Comparison of ENCODE assay signal across 13 mouse cellular contexts in genomic region chr17:25564481-25564880, GRCm38 (mm10). TPM values are rescaled to one million over a fixed set of nuclear protein-coding genes. Genes with fewer than 3 reads are reported as not detected.
DNase-seq lines count a peak whose midpoint lies in the region; ATAC-seq and TF ChIP-seq lines count a peak whose summit lies in the region.
"Had no signal": no experiment of that assay in that cellular context is flagged by ENCODE, and none has a peak within 500 bp of the region (broad histone marks: within the 10 kb centered on the region; RNA-seq: fewer than 3 reads in every experiment).

No protein-coding gene starts in this region.

- WGBS in hindbrain, embryonic 16.5 days: 61% methylated on average over 5 of the region's 5 CpGs
- WGBS in intestine, postnatal 0 days: 81% methylated on average over 5 of the region's 5 CpGs

- no peak overlapping the region for H3K4me3 ChIP-seq in cortical plate, adult 2 months (ENCODE audit: insufficient read depth, low read length)
- no peak overlapping the region for H3K4me3 ChIP-seq in hindbrain, embryonic 16.5 days (ENCODE audit: low read length)
- H3K4me3 ChIP-seq in intestine, postnatal 0 days (ENCODE audit: low read depth, low read length): no peak overlapping the region
- H3K4me3 ChIP-seq: midbrain, embryonic 10.5 days; neural tube, embryonic 12.5 days had no signal

- peak; percentile 42 for DNase-seq in cerebellum, adult 9-11 months
- DNase-seq in left cerebral cortex, postnatal 25 days (ENCODE audit: low spot score in 2 of 2): peak; percentile 30 to 63
- DNase-seq in left cerebral cortex, adult 18-20 months (ENCODE audit: low spot score in 2 of 2): no peak
- DNase-seq: kidney, postnatal 36 days; lung, postnatal 14 days had no signal

- peaks cover 4% of the 10 kb centered on the region; the same call in 1 of the 2 replicates for H3K4me1 ChIP-seq in cortical plate, adult 2 months (ENCODE audit: control insufficient read depth, insufficient read depth, low read length)
- peaks cover 6% of the 10 kb centered on the region; the same call in 1 of the 2 replicates for H3K4me1 ChIP-seq in hindbrain, embryonic 16.5 days (ENCODE audit: control insufficient read depth, insufficient read depth, low read depth, low read length)
- H3K4me1 ChIP-seq in intestine, postnatal 0 days (replicated peaks; ENCODE audit: control insufficient read depth, insufficient read depth, low read length): no peaks in the 10 kb centered on the region

- intact Hi-C loops in left cerebral cortex, postnatal 25 days (cut with DNase I): no loop called here

- no peak for ATAC-seq in cerebellum, adult (ENCODE audit: insufficient number of reproducible peaks, low FRiP score, low TSS enrichment)
- no peak for ATAC-seq in hindbrain, embryonic 16.5 days
- ATAC-seq in intestine, postnatal 0 days: no peak
- no peak for ATAC-seq in erythroblast, adult 5-6 weeks (replicated peaks; ENCODE audit: low FRiP score, poor library complexity, severe bottlenecking)

- H3K9ac ChIP-seq in hindbrain, embryonic 16.5 days (ENCODE audit: low read depth, low read length): no peak overlapping the region
- H3K9ac ChIP-seq in intestine, postnatal 0 days (ENCODE audit: low read depth, low read length): no peak overlapping the region
- H3K9ac ChIP-seq: liver, embryonic 14.5 days; neural tube, embryonic 12.5 days had no signal

- peaks cover 4% of the 10 kb centered on the region for H3K27me3 ChIP-seq in hindbrain, embryonic 16.5 days (replicated peaks; ENCODE audit: control insufficient read depth, insufficient read depth, low read length)
- peaks cover 18% of the 10 kb centered on the region for H3K27me3 ChIP-seq in intestine, postnatal 0 days (replicated peaks; ENCODE audit: control insufficient read depth, insufficient read depth, low read length)

- TF ChIP-seq POLR2A in cortical plate, adult 2 months (IDR thresholded peaks at IDR 0.05; ENCODE audit: extremely low read depth, insufficient read depth, low read length): 0 out of 2 replicates have a peak, but pooled peaks have one; percentile 9

- H3K27ac ChIP-seq in cortical plate, adult 2 months (ENCODE audit: insufficient read depth, low read length): no peak overlapping the region
- peak overlapping the region; percentile 69; the same call in 1 of the 2 replicates for H3K27ac ChIP-seq in hindbrain, embryonic 16.5 days (ENCODE audit: low read depth, low read length)
- H3K27ac ChIP-seq in intestine, postnatal 0 days (ENCODE audit: low read depth, low read length): no peak overlapping the region
- H3K27ac ChIP-seq: liver, embryonic 14.5 days; neural tube, embryonic 12.5 days had no signal

- no peaks in the 10 kb centered on the region for H3K9me3 ChIP-seq in hindbrain, embryonic 16.5 days (ENCODE audit: control insufficient read depth, low read length)
- H3K9me3 ChIP-seq in intestine, postnatal 0 days (ENCODE audit: control insufficient read depth): no peaks in the 10 kb centered on the region
- H3K9me3 ChIP-seq: midbrain, embryonic 10.5 days; neural tube, embryonic 12.5 days had no signal

- TF ChIP-seq CTCF in cortical plate, adult 2 months (IDR thresholded peaks at IDR 0.05; ENCODE audit: extremely low read depth, insufficient read depth, low read length): no peak
- no peak for TF ChIP-seq CTCF in intestine, postnatal 0 days (IDR thresholded peaks at IDR 0.05; ENCODE audit: low read depth)

- 0 out of 2 replicates have a peak overlapping the region, but pooled peaks have one; percentile 7 for H3K4me2 ChIP-seq in hindbrain, embryonic 16.5 days (ENCODE audit: low read length)
- H3K4me2 ChIP-seq in intestine, postnatal 0 days (replicated peaks; ENCODE audit: low read depth): no peak overlapping the region

- H3K36me3 ChIP-seq in hindbrain, embryonic 16.5 days (ENCODE audit: control insufficient read depth, insufficient read depth, low read length): no peaks in the 10 kb centered on the region
- H3K36me3 ChIP-seq in intestine, postnatal 0 days (ENCODE audit: control insufficient read depth, insufficient read depth): no peaks in the 10 kb centered on the region

RNA-seq across cellular contexts. Expression of gene Sox8, which starts 6.0 kb away (rescaled TPM):
- 10 to 100 TPM; 52.1 to 55.3 TPM for total RNA-seq in left cerebral cortex, postnatal 25 days (2021)
- total RNA-seq in left cerebral cortex, adult 18-20 months (2021): 10 to 100 TPM; 52.1 to 55.2 TPM
- polyA plus RNA-seq in cortical plate, adult 2 months (2012; rRNA removed): 42.5 and 51.6 TPM in 2 replicates
- 24.2 and 25.1 TPM in 2 replicates for polyA plus RNA-seq in hindbrain, embryonic 16.5 days (2015; fragmentation: Nextera tagmentation; extraction: Ambion mirVana)
- 1.7 and 2.5 TPM in 2 replicates for polyA plus RNA-seq in intestine, postnatal 0 days (2015; fragmentation: Nextera tagmentation; extraction: Ambion mirVana)
- not detected in 2 replicates for total RNA-seq in erythroblast, adult 5-6 weeks (2015; ENCODE audit: low replicate concordance)
- total RNA-seq in erythroblast, adult 5-6 weeks (2017; ENCODE audit: low replicate concordance): 0.17 TPM in 1 of 2 replicates, not detected in the other

RNA-seq across cellular contexts. Expression of gene Lmf1, which starts 14.4 kb away (rescaled TPM):
- 10 to 100 TPM; 20.4 to 23.7 TPM for total RNA-seq in left cerebral cortex, postnatal 25 days (2021)
- 10 to 100 TPM; 19.1 to 20.2 TPM for total RNA-seq in left cerebral cortex, adult 18-20 months (2021)
- 17.2 and 17.9 TPM in 2 replicates for polyA plus RNA-seq in cortical plate, adult 2 months (2012; rRNA removed)
- polyA plus RNA-seq in hindbrain, embryonic 16.5 days (2015; fragmentation: Nextera tagmentation; extraction: Ambion mirVana): 27.7 and 28.2 TPM in 2 replicates
- polyA plus RNA-seq in intestine, postnatal 0 days (2015; fragmentation: Nextera tagmentation; extraction: Ambion mirVana): 16.1 and 16.5 TPM in 2 replicates
- total RNA-seq in erythroblast, adult 5-6 weeks (2015; ENCODE audit: low replicate concordance): 2.7 and 7.1 TPM in 2 replicates
- total RNA-seq in erythroblast, adult 5-6 weeks (2017; ENCODE audit: low replicate concordance): 1.5 and 1.8 TPM in 2 replicates

Comparison
In these comparisons a context has a peak if more than half of its experiments do, and no peak if none do; other contexts are left out.
1. DNase-seq: peak in cerebellum, adult 9-11 months (single experiment) and left cerebral cortex, postnatal 25 days (2 of 2); none in left cerebral cortex, adult 18-20 months (0 of 2).
2. RNA of gene Sox8, which starts 6.0 kb away (total RNA-seq): 52.1 to 55.3 TPM in left cerebral cortex, postnatal 25 days and 52.1 to 55.2 TPM in left cerebral cortex, adult 18-20 months; 0.17 TPM in erythroblast, adult 5-6 weeks; every median in the first group is over 10 times any median in the second.